Mouse (Mus musculus) CH12.LX (cell line): ENCODE measurements at regions not wholly inside any gene's neighbourhood (a gene's known extent, or its start where the extent isn't known, plus 50 kb on each side); places are given as distances from the start of the nearest gene placed in this dataset.

Experiments
- DNase-seq: peaks from one replicate; pipeline ENCODE4 v3.0.0-alpha.2; 2013; ENCODE audit errors: extremely low read depth
- H3K27ac ChIP-seq: 2 replicates; pipeline ENCODE4 v1.5.1; 2012; ENCODE audit warnings: low read depth, mild to moderate bottlenecking, control low read depth, moderate library complexity; ENCODE audit not compliant: insufficient read depth
- H3K27me3 ChIP-seq: replicated peaks from 2 replicates; pipeline ENCODE3; 2012; ENCODE audit warnings: inconsistent platforms
- H3K36me3 ChIP-seq, 2 experiments: replicated peaks in 1 of 2; 2 replicates each; pipeline versions ENCODE3 to v1.6.1; 2012; ENCODE audit warnings: inconsistent platforms in 1 of 2, low read length in 1 of 2, mild to moderate bottlenecking in 1 of 2, mixed read lengths in 1 of 2, moderate library complexity in 1 of 2; ENCODE audit not compliant: control insufficient read depth in 1 of 2, insufficient read depth in 1 of 2
- H3K4me1 ChIP-seq, 2 experiments: 2 replicates each; pipeline ENCODE4 v1.6.1; 2012; ENCODE audit warnings: inconsistent platforms in 1 of 2, moderate library complexity in 1 of 2; ENCODE audit not compliant: insufficient read depth in 2 of 2, control insufficient read depth in 1 of 2
- H3K4me2 ChIP-seq: 2 replicates; pipeline ENCODE4 v1.6.1; 2012; ENCODE audit warnings: low read depth, mild to moderate bottlenecking, control low read depth; ENCODE audit not compliant: poor library complexity, insufficient read depth, severe bottlenecking
- H3K4me3 ChIP-seq, 3 experiments: fragments of 150-350 bp in 1 of 3; sonication (generic) in 1 of 3; replicated peaks in 1 of 3; 2 replicates each; pipeline versions ENCODE3 to v1.5.1; 2011 to 2012; ENCODE audit warnings: low read depth in 2 of 3, low read length in 2 of 3, mild to moderate bottlenecking in 2 of 3, moderate library complexity in 2 of 3, control low read depth in 1 of 3, improper control_type of control experiment in 1 of 3, inconsistent platforms in 1 of 3, mixed read lengths in 1 of 3; ENCODE audit not compliant: poor library complexity in 1 of 3
- H3K79me2 ChIP-seq: replicated peaks from 2 replicates; pipeline ENCODE4 v1.6.1; 2012; ENCODE audit warnings: mild to moderate bottlenecking, moderate library complexity; ENCODE audit not compliant: control insufficient read depth, poor library complexity, insufficient read depth, severe bottlenecking; ENCODE audit errors: extremely low read depth
- H3K9ac ChIP-seq: 2 replicates; pipeline ENCODE4 v1.6.1; 2012; ENCODE audit warnings: low read depth, mild to moderate bottlenecking, control low read depth, moderate library complexity; ENCODE audit not compliant: insufficient read depth
- H3K9me3 ChIP-seq: replicated peaks from 2 replicates; pipeline ENCODE3; 2012; ENCODE audit warnings: low read length, inconsistent platforms, mixed read lengths
- BHLHE40 ChIP-seq: IDR thresholded peaks from 2 replicates; pipeline ENCODE4 v1.6.1; 2011; ENCODE audit warnings: mild to moderate bottlenecking, low read depth, low read length, improper control_type of control experiment
- CHD1 ChIP-seq: IDR thresholded peaks from 2 replicates; pipeline ENCODE4 v1.6.1; 2012; ENCODE audit warnings: low read depth, low read length, improper control_type of control experiment, inconsistent platforms
- CHD2 ChIP-seq: IDR thresholded peaks from 2 replicates; pipeline ENCODE4 v1.6.1; 2011; ENCODE audit warnings: low read length, improper control_type of control experiment
- CTCF ChIP-seq, 2 experiments: IDR thresholded peaks in 1 of 2; conservative IDR thresholded peaks in 1 of 2; 2 replicates each; pipeline ENCODE4 v1.5.1; 2011 to 2012; ENCODE audit warnings: low read depth in 2 of 2, low read length in 2 of 2, improper control_type of control experiment in 1 of 2, inconsistent platforms in 1 of 2, mild to moderate bottlenecking in 1 of 2, moderate library complexity in 1 of 2
- ELF1 ChIP-seq: IDR thresholded peaks from 2 replicates; pipeline ENCODE4 v1.6.1; 2014; ENCODE audit warnings: low read depth, mild to moderate bottlenecking, inconsistent platforms, low read length, improper control_type of control experiment
- EP300 ChIP-seq: IDR thresholded peaks from 2 replicates; pipeline ENCODE4 v1.6.1; 2011; ENCODE audit warnings: low read length, improper control_type of control experiment
- GABPA ChIP-seq: IDR thresholded peaks from 2 replicates; pipeline ENCODE4 v1.6.1; 2012; ENCODE audit warnings: low read depth, low read length, improper control_type of control experiment, inconsistent platforms; ENCODE audit not compliant: insufficient replicate concordance
- HCFC1 ChIP-seq: IDR thresholded peaks from 2 replicates; pipeline ENCODE4 v1.6.1; 2012; ENCODE audit warnings: low read depth, mild to moderate bottlenecking, inconsistent platforms, low read length, improper control_type of control experiment
- JUN ChIP-seq: IDR thresholded peaks from 2 replicates; pipeline ENCODE4 v1.6.1; 2011; ENCODE audit warnings: low read depth, mild to moderate bottlenecking, low read length, improper control_type of control experiment, moderate library complexity; ENCODE audit not compliant: insufficient read depth
- KAT2A ChIP-seq: IDR thresholded peaks from 2 replicates; pipeline ENCODE4 v1.6.1; 2012; ENCODE audit warnings: low read length, improper control_type of control experiment, inconsistent platforms; ENCODE audit not compliant: insufficient replicate concordance
- MAFK ChIP-seq: IDR thresholded peaks from 2 replicates; pipeline ENCODE4 v1.6.1; 2011; ENCODE audit warnings: low read length, improper control_type of control experiment; ENCODE audit not compliant: insufficient replicate concordance
- MAX ChIP-seq: IDR thresholded peaks from 2 replicates; pipeline ENCODE4 v1.6.1; 2011; ENCODE audit warnings: low read length, improper control_type of control experiment
- MAZ ChIP-seq: IDR thresholded peaks from 2 replicates; pipeline ENCODE4 v1.6.1; 2012; ENCODE audit warnings: low read depth, mild to moderate bottlenecking, inconsistent platforms, low read length, improper control_type of control experiment, moderate library complexity
- MEF2A ChIP-seq: IDR thresholded peaks from 2 replicates; pipeline ENCODE4 v1.6.1; 2014; ENCODE audit warnings: low read depth, mild to moderate bottlenecking, inconsistent platforms, low read length, improper control_type of control experiment, borderline replicate concordance
- MYC ChIP-seq: IDR thresholded peaks from 2 replicates; pipeline ENCODE4 v1.6.1; 2011; ENCODE audit warnings: low read depth, mild to moderate bottlenecking, improper control_type of control experiment, low read length
- NRF1 ChIP-seq: IDR thresholded peaks from 2 replicates; pipeline ENCODE4 v1.6.1; 2014; ENCODE audit warnings: low read depth, mild to moderate bottlenecking, inconsistent platforms, low read length, improper control_type of control experiment, moderate library complexity
- PAX5 ChIP-seq: IDR thresholded peaks from 2 replicates; pipeline ENCODE4 v1.6.1; 2012; ENCODE audit warnings: low read length, inconsistent platforms, mixed read lengths
- POLR2A ChIP-seq: IDR thresholded peaks from 2 replicates; pipeline ENCODE4 v1.6.1; 2011; ENCODE audit warnings: low read depth, mild to moderate bottlenecking, improper control_type of control experiment, low read length
- SMC3 ChIP-seq: IDR thresholded peaks from 2 replicates; pipeline ENCODE4 v1.6.1; 2011; ENCODE audit warnings: low read depth, low read length, improper control_type of control experiment
- UBTF ChIP-seq: IDR thresholded peaks from 2 replicates; pipeline ENCODE4 v1.6.1; 2012; ENCODE audit warnings: low read depth, mild to moderate bottlenecking, inconsistent platforms, low read length, improper control_type of control experiment, moderate library complexity
- dilution Hi-C: fragments of 300-500 bp; cut with MboI; formaldehyde crosslinking; loops from 2 replicates; pipeline ENCODE4 v1.14.3; 2020; ENCODE audit warnings: low sequenced_read_pairs; ENCODE audit not compliant: extremely low pct_unique_long_range_greater_than_20kb, extremely low pct_ligation_motif_present
- in situ Hi-C: fragments of 300-500 bp; cut with MboI; formaldehyde crosslinking; loops from 3 replicates; pipeline ENCODE4 v1.14.3; 2019; ENCODE audit warnings: low sequenced_read_pairs, low pct_ligation_motif_present, low pct_unique_long_range_greater_than_20kb, mixed read lengths

DNA sequence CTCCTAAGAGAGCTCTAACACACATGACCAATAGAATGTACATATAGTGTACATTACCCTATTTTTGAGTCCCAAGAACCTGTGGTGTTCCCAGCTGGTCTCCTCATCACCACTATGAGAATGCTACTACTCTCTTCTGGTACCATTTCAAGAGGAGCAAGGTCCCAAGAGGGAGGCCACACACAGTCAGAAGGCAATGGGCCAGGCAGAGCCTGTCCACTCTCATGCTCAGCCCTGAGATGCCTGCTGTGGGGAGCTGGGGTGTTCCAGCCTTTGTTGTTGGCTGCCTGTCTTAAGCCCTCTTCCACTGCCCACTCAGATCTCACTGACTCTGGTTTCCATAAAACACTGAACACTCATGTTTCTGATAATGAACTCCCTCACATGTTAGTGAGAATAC lies 79.7 kb upstream of the Lrpap1 start:
- no peak for DNase-seq
- no peaks in the 10 kb centered on the region for H3K36me3 ChIP-seq
- H3K9me3 ChIP-seq, result peaks cover 2% of the 10 kb centered on the region
- no peak for TF ChIP-seq CHD2
- TF ChIP-seq GABPA, result no peak
- TF ChIP-seq MYC, result no peak
- no peak for TF ChIP-seq MAZ
- no peak for TF ChIP-seq CHD1
- no peak for TF ChIP-seq SMC3
- no peak for TF ChIP-seq MEF2A
- TF ChIP-seq NRF1, result no peak
- no peak for TF ChIP-seq HCFC1
- TF ChIP-seq UBTF, result no peak
- no peak for TF ChIP-seq ELF1
- TF ChIP-seq PAX5, result no peak
- no peak for TF ChIP-seq CTCF (conservative IDR thresholded peaks at IDR 0.05 in 1 of 2, IDR thresholded peaks at IDR 0.05 in 1 of 2; ENCODE audit: low read depth in 2 of 2, low read length in 2 of 2)
- TF ChIP-seq POLR2A, result no peak
- no peak for TF ChIP-seq KAT2A
- peaks cover 92% of the 10 kb centered on the region for H3K27me3 ChIP-seq
- no peak overlapping the region for H3K9ac ChIP-seq
- H3K27ac ChIP-seq, result no peak overlapping the region
- dilution Hi-C loops, result no loop called here
- in situ Hi-C loops, result no loop called here
- H3K79me2 ChIP-seq, result no peaks in the 10 kb centered on the region
- H3K4me2 ChIP-seq, result no peak overlapping the region
- peaks cover 4 to 9% of the 10 kb centered on the region in 2 experiments; a peak in 3 of 4 replicates for H3K4me1 ChIP-seq
- no peak overlapping the region for H3K4me3 ChIP-seq

DNA sequence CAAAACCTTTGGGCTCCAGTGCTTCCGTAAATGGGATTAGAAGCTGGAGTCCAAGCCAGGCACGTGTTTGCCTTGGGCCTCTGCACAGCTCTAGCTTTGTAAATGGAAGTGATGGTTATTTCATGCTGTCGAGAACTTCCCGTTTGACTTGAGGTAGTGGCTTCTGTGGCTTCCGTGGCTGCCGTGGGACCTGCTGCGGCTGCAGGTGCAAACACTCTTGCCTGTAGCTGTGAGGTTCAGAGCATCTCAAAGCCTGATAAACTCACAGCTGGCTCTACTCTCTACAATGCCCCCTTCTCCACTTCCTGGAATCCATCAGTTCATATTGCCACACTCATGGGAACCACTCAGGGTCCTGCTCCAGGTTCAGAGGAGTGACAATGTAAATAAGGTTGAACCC lies 77.9 kb upstream of the Lrpap1 start:
- no peak overlapping the region for H3K9ac ChIP-seq
- no peaks in the 10 kb centered on the region for H3K36me3 ChIP-seq
- H3K4me2 ChIP-seq, result no peak overlapping the region
- DNase-seq, result peak; percentile 11
- no peak for TF ChIP-seq CTCF (conservative IDR thresholded peaks at IDR 0.05 in 1 of 2, IDR thresholded peaks at IDR 0.05 in 1 of 2; ENCODE audit: low read depth in 2 of 2, low read length in 2 of 2)
- peak; percentile 23; the same call in 1 of the 2 replicates for TF ChIP-seq EP300
- TF ChIP-seq MAX, result 0 out of 2 replicates have a peak, but pooled peaks have one; percentile 27
- TF ChIP-seq BHLHE40, result peak; percentile 68
- no peak for TF ChIP-seq MAFK
- TF ChIP-seq JUN, result no peak
- no peak for TF ChIP-seq KAT2A
- dilution Hi-C loops, result no loop called here
- H3K27me3 ChIP-seq, result peaks cover 91% of the 10 kb centered on the region
- peaks cover 4 to 9% of the 10 kb centered on the region in 2 experiments; a peak in 3 of 4 replicates for H3K4me1 ChIP-seq
- peaks cover 2% of the 10 kb centered on the region for H3K9me3 ChIP-seq
- H3K27ac ChIP-seq, result no peak overlapping the region
- in situ Hi-C loops, result no loop called here
- no peaks in the 10 kb centered on the region for H3K79me2 ChIP-seq
- H3K4me3 ChIP-seq, result no peak overlapping the region
